Mouse (Mus musculus): Measurements from ENCODE around the gene Zcchc17. TPM values are rescaled to one million over a fixed set of nuclear protein-coding genes. Genes with fewer than 3 reads are reported as not detected.

Gene Zcchc17
- polyA plus RNA-seq, 1 experiment from 2014 or later: 63.3 TPM

GRCm38 (mm10) chr4:130308231-130309081, 51.3 kb downstream of the Zcchc17 start, which contains the start of the genes Fabp3 and Gm10570:
Gene Fabp3 (plus strand): TSS chr4:130308595.
Gene Gm10570 (minus strand): TSS chr4:130308674.
- Histone ChIP-seq H3K9ac (replicated peaks; ENCODE audit: low read length) (peak within 1 kb of the TSS; percentile 66), H3K27ac (ENCODE audit: low read length) (peak within 1 kb of the TSS; percentile 82), H3K36me3 (ENCODE audit: insufficient read depth, low read length) (no peaks in the 10 kb centered on the region), H3K4me2 (replicated peaks; ENCODE audit: low read depth, low read length) (peak within 1 kb of the TSS; percentile 93), H3K27me3 (ENCODE audit: insufficient read depth, low read length) (peaks cover 31% of the 10 kb centered on the region), H3K4me3 (ENCODE audit: low read length) (peak within 1 kb of the TSS; percentile 53), H3K4me1 (ENCODE audit: insufficient read depth, low read length) (peaks cover 18% of the 10 kb centered on the region), H3K9me3 (ENCODE audit: low read length) (no peaks in the 10 kb centered on the region)
- ATAC-seq (ENCODE audit: low FRiP score, low TSS enrichment): peak; percentile 43; the same call in 1 of the 2 replicates
- under 1% methylated on average over 52 of the region's 52 CpGs for WGBS

DNA sequence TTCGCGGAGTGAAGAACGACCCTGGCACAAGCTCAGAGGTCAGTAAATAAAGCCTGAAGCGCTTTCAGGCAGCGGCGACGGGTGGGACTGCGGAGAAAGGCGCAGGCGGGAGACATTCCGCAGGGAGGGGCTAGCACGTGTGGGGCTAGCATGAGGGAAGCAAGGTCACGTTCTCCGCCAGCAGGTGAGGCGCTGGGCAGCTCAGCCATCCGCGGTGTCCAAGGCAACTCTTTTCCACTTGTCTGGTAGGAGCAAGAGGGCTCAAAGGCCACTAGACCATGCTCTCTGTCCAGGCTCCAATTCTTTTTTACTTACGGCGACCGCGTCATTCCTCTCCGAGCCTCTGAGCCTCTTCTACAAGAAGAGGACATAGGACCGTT, 51.9 kb downstream of the Zcchc17 start:
- no peaks in the 10 kb centered on the region for H3K9me3 ChIP-seq (ENCODE audit: low read length)
- peak overlapping the region; percentile 66 for H3K9ac ChIP-seq (replicated peaks; ENCODE audit: low read length)
- H3K27me3 ChIP-seq (ENCODE audit: insufficient read depth, low read length): peaks cover 31% of the 10 kb centered on the region
- peak overlapping the region; percentile 53 for H3K4me3 ChIP-seq (ENCODE audit: low read length)
- H3K4me2 ChIP-seq (replicated peaks; ENCODE audit: low read depth, low read length): peak overlapping the region; percentile 93
- peak; percentile 76 for ATAC-seq (ENCODE audit: low FRiP score, low TSS enrichment)
- peak overlapping the region; percentile 82 for H3K27ac ChIP-seq (ENCODE audit: low read length)
- no peaks in the 10 kb centered on the region for H3K36me3 ChIP-seq (ENCODE audit: insufficient read depth, low read length)
- under 1% methylated on average over 23 of the region's 23 CpGs for WGBS
- peaks cover 18% of the 10 kb centered on the region for H3K4me1 ChIP-seq (ENCODE audit: insufficient read depth, low read length)

DNA sequence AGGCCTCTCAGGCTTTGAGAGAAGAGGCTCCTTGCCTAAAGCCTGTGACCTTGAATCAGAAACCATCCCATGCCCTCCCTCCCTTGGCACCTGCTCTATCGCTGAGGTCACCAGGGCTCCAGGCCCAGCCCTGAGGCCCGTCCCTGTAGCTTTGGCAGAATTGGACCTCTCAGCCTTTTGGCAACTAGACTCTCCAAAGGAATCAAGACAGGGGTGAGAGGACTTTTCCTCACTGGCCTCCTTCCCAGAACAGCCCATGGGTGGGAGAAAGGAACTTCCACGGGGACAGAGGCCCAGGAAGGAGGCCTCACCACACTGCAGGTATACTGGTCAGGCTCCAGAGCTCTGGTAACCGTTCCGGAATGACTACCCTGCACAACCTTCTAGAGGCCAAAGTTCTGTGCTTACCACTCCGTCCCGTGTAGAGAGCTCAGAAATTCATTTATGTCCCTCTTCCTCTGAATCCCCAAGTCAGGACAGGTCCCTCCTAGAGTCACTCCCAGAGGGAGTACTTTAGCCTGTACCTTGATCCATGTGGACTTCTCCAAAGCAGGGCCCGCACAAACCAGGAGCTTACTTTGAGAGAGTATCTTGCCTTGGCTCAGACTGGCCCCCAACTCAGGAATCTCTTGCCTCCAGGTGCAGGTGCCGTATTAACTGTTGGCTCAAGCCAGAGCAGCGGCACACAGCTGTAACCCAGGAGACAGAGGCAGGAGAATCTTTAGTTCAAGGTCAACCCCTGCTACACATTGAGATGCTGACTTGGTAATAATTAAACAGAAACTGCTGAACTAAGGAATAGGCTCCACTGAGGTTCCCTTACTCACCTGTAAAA, 52.7 kb downstream of the Zcchc17 start:
- Histone ChIP-seq H3K4me3 (ENCODE audit: low read length) (no peak overlapping the region), H3K4me2 (replicated peaks; ENCODE audit: low read depth, low read length) (peak overlapping the region; percentile 93), H3K4me1 (ENCODE audit: insufficient read depth, low read length) (peaks cover 23% of the 10 kb centered on the region), H3K9ac (replicated peaks; ENCODE audit: low read length) (peak overlapping the region; percentile 51; the same call in 1 of the 2 replicates), H3K27ac (ENCODE audit: low read length) (peak overlapping the region; percentile 82), H3K9me3 (ENCODE audit: low read length) (no peaks in the 10 kb centered on the region), H3K36me3 (ENCODE audit: insufficient read depth, low read length) (no peaks in the 10 kb centered on the region), H3K27me3 (ENCODE audit: insufficient read depth, low read length) (peaks cover 31% of the 10 kb centered on the region)
- ATAC-seq (ENCODE audit: low FRiP score, low TSS enrichment): peak; percentile 16; the same call in 1 of the 2 replicates
- WGBS: 76% methylated on average over 10 of the region's 10 CpGs

GRCm38 (mm10) chr4:130304746-130305145, 55.0 kb downstream of the Zcchc17 start:
- Histone ChIP-seq H3K4me2 (replicated peaks; ENCODE audit: low read depth, low read length) (no peak overlapping the region), H3K27me3 (ENCODE audit: insufficient read depth, low read length) (peaks cover 23% of the 10 kb centered on the region), H3K9ac (replicated peaks; ENCODE audit: low read length) (no peak overlapping the region), H3K4me3 (ENCODE audit: low read length) (no peak overlapping the region), H3K4me1 (ENCODE audit: insufficient read depth, low read length) (peaks cover 23% of the 10 kb centered on the region), H3K27ac (ENCODE audit: low read length) (no peak overlapping the region), H3K36me3 (ENCODE audit: insufficient read depth, low read length) (no peaks in the 10 kb centered on the region), H3K9me3 (ENCODE audit: low read length) (no peaks in the 10 kb centered on the region)
- whole genome bisulfite sequencing: 39% methylated on average over 3 of the region's 3 CpGs
- ATAC-seq (ENCODE audit: low FRiP score, low TSS enrichment): no peak

- no peak overlapping the region for H3K9ac ChIP-seq (replicated peaks; ENCODE audit: low read length)
- H3K36me3 ChIP-seq (ENCODE audit: insufficient read depth, low read length): no peaks in the 10 kb centered on the region
- H3K27ac ChIP-seq (ENCODE audit: low read length): no peak overlapping the region
- H3K27me3 ChIP-seq (ENCODE audit: insufficient read depth, low read length): peaks cover 3% of the 10 kb centered on the region; the same call in 1 of the 2 replicates
- no peak overlapping the region for H3K4me3 ChIP-seq (ENCODE audit: low read length)
- H3K4me2 ChIP-seq (replicated peaks; ENCODE audit: low read depth, low read length): no peak overlapping the region
- ATAC-seq (ENCODE audit: low FRiP score, low TSS enrichment): no peak
- 53% methylated on average over 12 of the region's 12 CpGs for WGBS
- no peaks in the 10 kb centered on the region for H3K9me3 ChIP-seq (ENCODE audit: low read length)
- peaks cover 7% of the 10 kb centered on the region for H3K4me1 ChIP-seq (ENCODE audit: insufficient read depth, low read length)
These were observed 57.4 kb downstream of the Zcchc17 start for GRCm38 (mm10) chr4:130302285-130302870.

- ATAC-seq (ENCODE audit: low FRiP score, low TSS enrichment): no peak
- H3K27ac ChIP-seq (ENCODE audit: low read length): no peak overlapping the region
- H3K36me3 ChIP-seq (ENCODE audit: insufficient read depth, low read length): no peaks in the 10 kb centered on the region
- H3K9ac ChIP-seq (replicated peaks; ENCODE audit: low read length): no peak overlapping the region
- peaks cover 5% of the 10 kb centered on the region; the same call in 1 of the 2 replicates for H3K4me1 ChIP-seq (ENCODE audit: insufficient read depth, low read length)
- no peak overlapping the region for H3K4me3 ChIP-seq (ENCODE audit: low read length)
- H3K4me2 ChIP-seq (replicated peaks; ENCODE audit: low read depth, low read length): no peak overlapping the region
- H3K27me3 ChIP-seq (ENCODE audit: insufficient read depth, low read length): peaks cover 2% of the 10 kb centered on the region; the same call in 1 of the 2 replicates
- 61% methylated on average over 8 of the region's 8 CpGs for WGBS
- H3K9me3 ChIP-seq (ENCODE audit: low read length): no peaks in the 10 kb centered on the region
These were observed 60.1 kb downstream of the Zcchc17 start for GRCm38 (mm10) chr4:130299629-130300018.

DNA sequence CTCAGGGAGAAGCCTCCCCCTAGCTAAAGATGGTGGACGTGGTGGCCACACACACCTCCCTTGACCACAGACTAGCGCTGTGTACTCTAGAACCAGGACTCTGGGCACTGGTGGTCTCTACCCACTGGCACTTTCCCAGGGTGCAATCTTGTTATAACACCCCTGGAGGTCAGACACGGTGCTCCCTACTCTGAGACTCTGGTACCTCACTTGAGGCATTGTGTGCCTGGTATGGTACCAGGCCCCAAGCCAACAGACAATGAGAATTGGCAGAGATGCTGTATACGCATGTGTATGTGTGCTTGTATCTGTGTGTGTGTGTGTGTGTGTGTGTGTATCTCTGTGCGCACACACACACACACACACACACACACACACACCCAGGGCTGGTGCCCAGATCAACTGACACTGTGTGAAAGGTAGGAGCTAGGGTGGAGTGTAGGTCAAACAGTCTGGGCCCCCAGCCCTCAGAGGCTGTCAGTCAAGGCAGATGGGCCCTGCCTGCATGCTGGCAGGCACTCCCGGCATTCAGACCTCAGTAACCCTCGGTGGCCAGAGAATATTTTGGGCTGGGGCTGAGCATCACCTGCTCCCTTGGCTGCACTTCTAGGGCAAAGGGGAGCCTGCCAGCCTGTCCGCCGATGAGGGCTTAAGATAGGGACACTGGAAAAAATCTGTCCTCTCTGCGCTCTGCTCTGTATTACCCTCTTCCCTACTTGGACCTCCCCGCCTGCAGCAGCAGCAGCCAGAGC, 60.7 kb downstream of the Zcchc17 start:
- no peaks in the 10 kb centered on the region for H3K9me3 ChIP-seq (ENCODE audit: low read length)
- H3K4me2 ChIP-seq (replicated peaks; ENCODE audit: low read depth, low read length): no peak overlapping the region
- H3K4me3 ChIP-seq (ENCODE audit: low read length): no peak overlapping the region
- H3K36me3 ChIP-seq (ENCODE audit: insufficient read depth, low read length): no peaks in the 10 kb centered on the region
- peaks cover 2% of the 10 kb centered on the region; the same call in 1 of the 2 replicates for H3K27me3 ChIP-seq (ENCODE audit: insufficient read depth, low read length)
- ATAC-seq (ENCODE audit: low FRiP score, low TSS enrichment): no peak
- no peak overlapping the region for H3K27ac ChIP-seq (ENCODE audit: low read length)
- H3K9ac ChIP-seq (replicated peaks; ENCODE audit: low read length): no peak overlapping the region
- H3K4me1 ChIP-seq (ENCODE audit: insufficient read depth, low read length): peaks cover 5% of the 10 kb centered on the region; the same call in 1 of the 2 replicates
- WGBS: 78% methylated on average over 11 of the region's 11 CpGs

DNA sequence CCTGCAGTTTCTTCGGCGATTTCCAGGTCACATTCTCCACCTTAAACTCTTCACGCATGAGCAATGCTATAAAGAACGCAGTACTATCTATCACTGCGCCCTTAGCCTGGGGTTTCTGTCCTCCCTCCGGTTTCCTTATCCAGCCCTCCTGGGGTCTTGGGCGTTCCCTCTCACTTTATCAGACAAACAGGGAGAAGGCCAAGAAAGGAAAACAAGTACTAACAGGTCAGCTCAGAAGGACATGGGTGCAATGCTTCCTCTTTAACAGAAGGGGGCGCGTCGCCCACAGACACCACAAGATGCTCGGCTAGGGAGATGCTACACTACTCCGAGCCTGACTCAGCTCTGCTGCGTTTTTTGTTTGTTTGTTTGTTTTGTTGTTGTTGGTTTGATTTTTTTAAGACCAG, 62.6 kb downstream of the Zcchc17 start:
- no peak for ATAC-seq (ENCODE audit: low FRiP score, low TSS enrichment)

More for the DNA sequence above, 62.6 kb downstream of the Zcchc17 start:
- no peak overlapping the region for H3K4me3 ChIP-seq (ENCODE audit: low read length)
- no peaks in the 10 kb centered on the region for H3K4me1 ChIP-seq (ENCODE audit: insufficient read depth, low read length)
- WGBS: 15% methylated on average over 13 of the region's 13 CpGs
- H3K36me3 ChIP-seq (ENCODE audit: insufficient read depth, low read length): no peaks in the 10 kb centered on the region
- H3K4me2 ChIP-seq (replicated peaks; ENCODE audit: low read depth, low read length): no peak overlapping the region
- H3K9me3 ChIP-seq (ENCODE audit: low read length): no peaks in the 10 kb centered on the region
- no peak overlapping the region for H3K9ac ChIP-seq (replicated peaks; ENCODE audit: low read length)
- no peak overlapping the region for H3K27ac ChIP-seq (ENCODE audit: low read length)
- peaks cover 2% of the 10 kb centered on the region; the same call in 1 of the 2 replicates for H3K27me3 ChIP-seq (ENCODE audit: insufficient read depth, low read length)
